Mouse (Mus musculus): ENCODE results near the gene Wwtr1. TPM values are rescaled to one million over a fixed set of nuclear protein-coding genes. Genes with fewer than 3 reads are reported as not detected.
A peak's percentile ranks its signal among the peaks of the same experiment; 100 is the strongest.

Wwtr1 gene
- polyA plus RNA-seq, 1 experiment from 2014 or later: 17.4 TPM

GRCm38 (mm10) chr3:57458652-57459051 is 117.1 kb downstream of the Wwtr1 start:
- WGBS: 60% methylated on average over 11 of the region's 11 CpGs
- Histone ChIP-seq H3K36me3 (ENCODE audit: control insufficient read depth, insufficient read depth, low read length) (peaks cover 50% of the 10 kb centered on the region), H3K27ac (replicated peaks in 1 of 2; ENCODE audit: control insufficient read depth in 1 of 2, insufficient read depth in 1 of 2, low read depth in 2 of 2, low read length in 2 of 2) (no peak overlapping the region), H3K27me3 (ENCODE audit: control insufficient read depth, insufficient read depth, low read length) (no peaks in the 10 kb centered on the region), H3K9ac (ENCODE audit: low read length) (no peak overlapping the region), H3K4me3 (ENCODE audit: control insufficient read depth in 1 of 2, insufficient read depth in 1 of 2, low read depth in 1 of 2, low read length in 2 of 2) (no peak overlapping the region), H3K4me1 (ENCODE audit: control insufficient read depth in 2 of 2, insufficient read depth in 2 of 2, low read length in 2 of 2) (0 out of 4 replicates have a peak, but pooled peaks cover 0 to 3% of the 10 kb centered on the region in 2 experiments), H3K9me3 (ENCODE audit: control insufficient read depth, low read length) (no peaks in the 10 kb centered on the region), H3K4me2 (ENCODE audit: low read length) (no peak overlapping the region)
- no peak for ATAC-seq (ENCODE audit: insufficient number of reproducible peaks, insufficient read depth, low FRiP score, low read depth)

GRCm38 (mm10) chr3:57448445-57448844 is 127.3 kb downstream of the Wwtr1 start:
- Histone ChIP-seq H3K4me2 (ENCODE audit: low read length) (no peak overlapping the region), H3K4me3 (ENCODE audit: control insufficient read depth in 1 of 2, insufficient read depth in 1 of 2, low read depth in 1 of 2, low read length in 2 of 2) (no peak overlapping the region), H3K9ac (ENCODE audit: low read length) (no peak overlapping the region), H3K27ac (replicated peaks in 1 of 2; ENCODE audit: control insufficient read depth in 1 of 2, insufficient read depth in 1 of 2, low read depth in 2 of 2, low read length in 2 of 2) (no peak overlapping the region), H3K9me3 (ENCODE audit: control insufficient read depth, low read length) (no peaks in the 10 kb centered on the region), H3K36me3 (ENCODE audit: control insufficient read depth, insufficient read depth, low read length) (no peaks in the 10 kb centered on the region), H3K27me3 (ENCODE audit: control insufficient read depth, insufficient read depth, low read length) (no peaks in the 10 kb centered on the region), H3K4me1 (ENCODE audit: control insufficient read depth in 2 of 2, insufficient read depth in 2 of 2, low read length in 2 of 2) (peaks cover 9 to 20% of the 10 kb centered on the region in 2 experiments; a peak in 3 of 4 replicates)
- ATAC-seq (ENCODE audit: insufficient number of reproducible peaks, insufficient read depth, low FRiP score, low read depth): no peak
- WGBS: 31% methylated on average over 5 of the region's 5 CpGs

- Histone ChIP-seq H3K4me3 (ENCODE audit: control insufficient read depth in 1 of 2, insufficient read depth in 1 of 2, low read depth in 1 of 2, low read length in 2 of 2) (no peak overlapping the region), H3K27me3 (ENCODE audit: control insufficient read depth, insufficient read depth, low read length) (no peaks in the 10 kb centered on the region), H3K9me3 (ENCODE audit: control insufficient read depth, low read length) (no peaks in the 10 kb centered on the region), H3K27ac (replicated peaks in 1 of 2; ENCODE audit: control insufficient read depth in 1 of 2, insufficient read depth in 1 of 2, low read depth in 2 of 2, low read length in 2 of 2) (no peak overlapping the region), H3K4me2 (ENCODE audit: low read length) (no peak overlapping the region), H3K9ac (ENCODE audit: low read length) (no peak overlapping the region), H3K36me3 (ENCODE audit: control insufficient read depth, insufficient read depth, low read length) (no peaks in the 10 kb centered on the region), H3K4me1 (ENCODE audit: control insufficient read depth in 2 of 2, insufficient read depth in 2 of 2, low read length in 2 of 2) (peaks cover 9 to 21% of the 10 kb centered on the region in 2 experiments; a peak in 3 of 4 replicates)
- WGBS: 14% methylated on average over 1 of the region's 1 CpGs
- no peak for ATAC-seq (ENCODE audit: insufficient number of reproducible peaks, insufficient read depth, low FRiP score, low read depth)
Measured at GRCm38 (mm10) chr3:57447889-57448288, 127.8 kb downstream of the Wwtr1 start.

GRCm38 (mm10) chr3:57445706-57446105 is 130.0 kb downstream of the Wwtr1 start:
- no peak overlapping the region for H3K4me3 ChIP-seq (ENCODE audit: control insufficient read depth in 1 of 2, insufficient read depth in 1 of 2, low read depth in 1 of 2, low read length in 2 of 2)
- no peak overlapping the region for H3K4me2 ChIP-seq (ENCODE audit: low read length)
- H3K27ac ChIP-seq (replicated peaks in 1 of 2; ENCODE audit: control insufficient read depth in 1 of 2, insufficient read depth in 1 of 2, low read depth in 2 of 2, low read length in 2 of 2): peak overlapping the region in 1 of 2 experiments; percentile 67; a peak in 3 of 4 replicates
- 38% methylated on average over 3 of the region's 3 CpGs for WGBS
- ATAC-seq (ENCODE audit: insufficient number of reproducible peaks, insufficient read depth, low FRiP score, low read depth): no peak
- no peaks in the 10 kb centered on the region for H3K27me3 ChIP-seq (ENCODE audit: control insufficient read depth, insufficient read depth, low read length)
- no peaks in the 10 kb centered on the region for H3K36me3 ChIP-seq (ENCODE audit: control insufficient read depth, insufficient read depth, low read length)
- no peaks in the 10 kb centered on the region for H3K9me3 ChIP-seq (ENCODE audit: control insufficient read depth, low read length)
- peaks cover 9 to 21% of the 10 kb centered on the region in 2 experiments; a peak in 3 of 4 replicates for H3K4me1 ChIP-seq (ENCODE audit: control insufficient read depth in 2 of 2, insufficient read depth in 2 of 2, low read length in 2 of 2)
- no peak overlapping the region for H3K9ac ChIP-seq (ENCODE audit: low read length)

GRCm38 (mm10) chr3:57440956-57441355 is 134.8 kb downstream of the Wwtr1 start:
- WGBS: 74% methylated on average over 3 of the region's 3 CpGs
- Histone ChIP-seq H3K9me3 (ENCODE audit: control insufficient read depth, low read length) (no peaks in the 10 kb centered on the region), H3K9ac (ENCODE audit: low read length) (no peak overlapping the region), H3K36me3 (ENCODE audit: control insufficient read depth, insufficient read depth, low read length) (no peaks in the 10 kb centered on the region), H3K4me2 (ENCODE audit: low read length) (no peak overlapping the region), H3K27ac (replicated peaks in 1 of 2; ENCODE audit: control insufficient read depth in 1 of 2, insufficient read depth in 1 of 2, low read depth in 2 of 2, low read length in 2 of 2) (no peak overlapping the region), H3K27me3 (ENCODE audit: control insufficient read depth, insufficient read depth, low read length) (no peaks in the 10 kb centered on the region), H3K4me1 (ENCODE audit: control insufficient read depth in 2 of 2, insufficient read depth in 2 of 2, low read length in 2 of 2) (peaks cover 4 to 12% of the 10 kb centered on the region in 2 experiments; a peak in 3 of 4 replicates), H3K4me3 (ENCODE audit: control insufficient read depth in 1 of 2, insufficient read depth in 1 of 2, low read depth in 1 of 2, low read length in 2 of 2) (no peak overlapping the region)
- ATAC-seq (ENCODE audit: insufficient number of reproducible peaks, insufficient read depth, low FRiP score, low read depth): no peak

GRCm38 (mm10) chr3:57435364-57435763 is 140.3 kb downstream of the Wwtr1 start:
- H3K27me3 ChIP-seq (ENCODE audit: control insufficient read depth, insufficient read depth, low read length): no peaks in the 10 kb centered on the region
- H3K9ac ChIP-seq (ENCODE audit: low read length): no peak overlapping the region
- 57% methylated on average over 8 of the region's 8 CpGs for WGBS
- H3K9me3 ChIP-seq (ENCODE audit: control insufficient read depth, low read length): no peaks in the 10 kb centered on the region
- H3K27ac ChIP-seq (replicated peaks in 1 of 2; ENCODE audit: control insufficient read depth in 1 of 2, insufficient read depth in 1 of 2, low read depth in 2 of 2, low read length in 2 of 2): no peak overlapping the region
- H3K4me3 ChIP-seq (ENCODE audit: control insufficient read depth in 1 of 2, insufficient read depth in 1 of 2, low read depth in 1 of 2, low read length in 2 of 2): no peak overlapping the region
- no peaks in the 10 kb centered on the region for H3K36me3 ChIP-seq (ENCODE audit: control insufficient read depth, insufficient read depth, low read length)
- H3K4me1 ChIP-seq (ENCODE audit: control insufficient read depth in 2 of 2, insufficient read depth in 2 of 2, low read length in 2 of 2): peaks cover 0 to 14% of the 10 kb centered on the region in 2 experiments; a peak in 2 of 4 replicates
- ATAC-seq (ENCODE audit: insufficient number of reproducible peaks, insufficient read depth, low FRiP score, low read depth): no peak
- no peak overlapping the region for H3K4me2 ChIP-seq (ENCODE audit: low read length)

GRCm38 (mm10) chr3:57431706-57432105 is 144.0 kb downstream of the Wwtr1 start:
- WGBS: 8% methylated on average over 3 of the region's 3 CpGs
- ATAC-seq (ENCODE audit: insufficient number of reproducible peaks, insufficient read depth, low FRiP score, low read depth): peak; percentile 76; the same call in 1 of the 2 replicates

GRCm38 (mm10) chr3:57429486-57429885 is 146.2 kb downstream of the Wwtr1 start:
- H3K4me2 ChIP-seq (ENCODE audit: low read length): no peak overlapping the region
- no peak for ATAC-seq (ENCODE audit: insufficient number of reproducible peaks, insufficient read depth, low FRiP score, low read depth)
- no peaks in the 10 kb centered on the region for H3K9me3 ChIP-seq (ENCODE audit: control insufficient read depth, low read length)
- no peak overlapping the region for H3K9ac ChIP-seq (ENCODE audit: low read length)
- H3K4me3 ChIP-seq (ENCODE audit: control insufficient read depth in 1 of 2, insufficient read depth in 1 of 2, low read depth in 1 of 2, low read length in 2 of 2): no peak overlapping the region
- H3K27ac ChIP-seq (replicated peaks in 1 of 2; ENCODE audit: control insufficient read depth in 1 of 2, insufficient read depth in 1 of 2, low read depth in 2 of 2, low read length in 2 of 2): peak overlapping the region in 1 of 2 experiments; percentile 46; a peak in 1 of 4 replicates
- no peaks in the 10 kb centered on the region for H3K36me3 ChIP-seq (ENCODE audit: control insufficient read depth, insufficient read depth, low read length)
- H3K27me3 ChIP-seq (ENCODE audit: control insufficient read depth, insufficient read depth, low read length): no peaks in the 10 kb centered on the region
- 72% methylated on average over 4 of the region's 4 CpGs for WGBS
- peaks cover 13 to 25% of the 10 kb centered on the region in 2 experiments for H3K4me1 ChIP-seq (ENCODE audit: control insufficient read depth in 2 of 2, insufficient read depth in 2 of 2, low read length in 2 of 2)

More at GRCm38 (mm10) chr3:57431706-57432105, 144.0 kb downstream of the Wwtr1 start:
- Histone ChIP-seq H3K27ac (replicated peaks in 1 of 2; ENCODE audit: control insufficient read depth in 1 of 2, insufficient read depth in 1 of 2, low read depth in 2 of 2, low read length in 2 of 2) (peak overlapping the region; percentile 12 to 78; a peak in 2 of 4 replicates), H3K4me1 (ENCODE audit: control insufficient read depth in 2 of 2, insufficient read depth in 2 of 2, low read length in 2 of 2) (peaks cover 10 to 22% of the 10 kb centered on the region in 2 experiments), H3K4me2 (ENCODE audit: low read length) (peak overlapping the region; percentile 19; the same call in 1 of the 2 replicates), H3K9ac (ENCODE audit: low read length) (no peak overlapping the region), H3K36me3 (ENCODE audit: control insufficient read depth, insufficient read depth, low read length) (no peaks in the 10 kb centered on the region), H3K9me3 (ENCODE audit: control insufficient read depth, low read length) (no peaks in the 10 kb centered on the region), H3K27me3 (ENCODE audit: control insufficient read depth, insufficient read depth, low read length) (no peaks in the 10 kb centered on the region), H3K4me3 (ENCODE audit: control insufficient read depth in 1 of 2, insufficient read depth in 1 of 2, low read depth in 1 of 2, low read length in 2 of 2) (no peak overlapping the region)
